Mouse (Mus musculus) midbrain, embryonic 15.5 days (tissue): ENCODE measurements at regions not wholly inside any gene's neighbourhood (a gene's known extent, or its start where the extent isn't known, plus 50 kb on each side); places are given as distances from the start of the nearest gene placed in this dataset.
A peak's percentile ranks its signal among the peaks of the same experiment; 100 is the strongest.

ENCODE experiments used
- ATAC-seq: fragments of 200-750 bp; cut with Nextera tagmentation; replicated peaks from 2 replicates; pipeline ENCODE4 v1.8.0; 2017; ENCODE audit warnings: moderate TSS enrichment
- H3K27ac ChIP-seq: fragments of 300-500 bp; sonication (generic); 2 replicates; pipeline ENCODE4 v1.5.1; 2015; ENCODE audit warnings: mild to moderate bottlenecking, inconsistent platforms
- H3K27me3 ChIP-seq: fragments of 300-500 bp; sonication (generic); replicated peaks from 2 replicates; pipeline ENCODE4 v1.6.1; 2015; ENCODE audit warnings: inconsistent platforms
- H3K36me3 ChIP-seq: fragments of 300-500 bp; sonication (generic); replicated peaks from 2 replicates; pipeline ENCODE4 v1.6.1; 2015; ENCODE audit warnings: inconsistent platforms
- H3K4me1 ChIP-seq: fragments of 300-500 bp; sonication (generic); 2 replicates; pipeline ENCODE4 v1.6.1; 2015; ENCODE audit warnings: inconsistent platforms
- H3K4me2 ChIP-seq: fragments of 300-500 bp; sonication (generic); 2 replicates; pipeline ENCODE4 v1.6.1; 2015; ENCODE audit warnings: inconsistent platforms, mild to moderate bottlenecking, moderate library complexity
- H3K4me3 ChIP-seq: fragments of 300-500 bp; sonication (generic); 2 replicates; pipeline ENCODE4 v1.5.1; 2015; ENCODE audit warnings: mild to moderate bottlenecking, inconsistent platforms
- H3K9ac ChIP-seq: fragments of 300-500 bp; sonication (generic); 2 replicates; pipeline ENCODE4 v1.6.1; 2015; ENCODE audit warnings: mild to moderate bottlenecking, inconsistent platforms
- H3K9me3 ChIP-seq: fragments of 300-500 bp; sonication (generic); 2 replicates; pipeline ENCODE4 v1.6.1; 2016; ENCODE audit warnings: inconsistent platforms
- WGBS: fragments of 180-500 bp; shearing (Covaris S2); methylation state at CpG from one replicate; pipeline ENCODE4 v1.1.7; 2015; ENCODE audit warnings: mixed read lengths; 5-methylcytosine and 5-hydroxymethylcytosine counted together

DNA sequence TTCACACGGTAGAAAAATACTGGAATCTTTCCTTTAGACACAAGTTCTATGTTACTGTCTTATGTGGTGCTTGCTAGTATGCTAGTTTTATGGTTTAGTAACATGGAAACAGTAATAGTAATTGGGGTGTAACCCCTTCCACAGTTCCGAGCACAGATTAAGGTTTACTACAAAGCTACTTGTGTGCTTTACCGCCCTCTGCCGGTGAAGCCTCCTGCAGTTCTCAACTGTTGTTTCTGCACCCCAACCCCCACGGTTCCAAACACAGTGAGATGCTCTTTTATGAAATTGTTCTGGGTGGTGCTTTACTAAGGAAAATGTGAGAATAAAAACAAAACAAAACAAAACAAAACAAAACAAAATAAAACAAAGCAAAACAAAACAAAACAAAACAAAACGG, 234.3 kb downstream of the Hace1 start:
- H3K4me1 ChIP-seq: peaks cover 8% of the 10 kb centered on the region
- WGBS: 55% methylated on average over 6 of the region's 6 CpGs

DNA sequence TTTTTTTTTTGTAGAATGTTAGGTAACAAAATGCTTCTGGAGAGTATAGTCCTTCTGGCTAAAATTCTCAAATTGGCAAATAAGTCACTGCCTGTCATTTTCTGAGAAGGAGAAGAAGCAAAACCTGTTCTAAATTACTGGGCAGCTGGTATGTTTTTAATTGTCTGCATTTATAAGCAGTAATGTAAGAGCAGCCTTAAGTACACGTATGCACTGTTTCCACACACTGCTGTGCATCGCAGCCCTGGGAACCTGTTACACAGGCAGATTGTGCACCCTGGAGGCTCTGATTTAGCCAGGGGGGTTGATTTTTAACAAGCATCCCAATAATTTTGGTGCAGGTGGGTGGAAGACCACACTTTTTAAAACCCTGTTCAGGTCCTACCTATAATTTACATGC, 236.2 kb downstream of the Hace1 start:
- Histone ChIP-seq H3K27ac (no peak overlapping the region), H3K27me3 (no peaks in the 10 kb centered on the region), H3K4me2 (no peak overlapping the region), H3K36me3 (no peaks in the 10 kb centered on the region), H3K9me3 (no peaks in the 10 kb centered on the region), H3K9ac (no peak overlapping the region), H3K4me3 (no peak overlapping the region), H3K4me1 (no peaks in the 10 kb centered on the region)
- ATAC-seq: no peak
- 69% methylated on average over 2 of the region's 2 CpGs for WGBS

More for the DNA sequence above, 234.3 kb downstream of the Hace1 start:
- Histone ChIP-seq H3K9ac (no peak overlapping the region), H3K9me3 (no peaks in the 10 kb centered on the region), H3K4me3 (no peak overlapping the region), H3K36me3 (no peaks in the 10 kb centered on the region), H3K27me3 (no peaks in the 10 kb centered on the region), H3K27ac (no peak overlapping the region), H3K4me2 (no peak overlapping the region)
- ATAC-seq: no peak

DNA sequence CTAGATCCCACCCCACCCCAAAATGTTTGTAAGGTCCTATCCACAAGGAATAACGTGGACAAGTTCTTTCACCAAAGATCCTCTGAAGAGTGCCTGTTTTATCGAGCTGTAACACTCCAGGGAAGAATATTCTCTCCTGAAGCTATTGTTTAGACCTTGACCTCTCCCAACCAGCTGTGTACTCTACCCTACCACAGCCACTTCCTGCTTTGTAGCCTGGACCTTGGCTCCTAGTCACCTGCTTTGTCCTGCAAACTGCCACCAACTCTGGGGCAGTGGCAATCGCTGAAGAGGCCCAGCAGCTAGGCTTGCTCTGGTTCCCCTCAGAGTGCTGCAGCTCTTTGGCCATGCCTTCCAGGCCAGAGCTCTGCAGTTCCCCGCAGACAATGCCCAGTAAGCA, 239.1 kb downstream of the Hace1 start:
- Histone ChIP-seq H3K4me2 (no peak overlapping the region), H3K27ac (no peak overlapping the region), H3K27me3 (no peaks in the 10 kb centered on the region), H3K4me1 (no peaks in the 10 kb centered on the region), H3K9me3 (no peaks in the 10 kb centered on the region), H3K36me3 (no peaks in the 10 kb centered on the region), H3K9ac (no peak overlapping the region), H3K4me3 (no peak overlapping the region)
- 90% methylated on average over 4 of the region's 4 CpGs for WGBS
- ATAC-seq: no peak

- 64% methylated on average over 8 of the region's 8 CpGs for WGBS
- no peak for ATAC-seq
- H3K4me1 ChIP-seq: no peaks in the 10 kb centered on the region
- H3K27ac ChIP-seq: no peak overlapping the region
- no peak overlapping the region for H3K4me3 ChIP-seq
- H3K27me3 ChIP-seq: no peaks in the 10 kb centered on the region
- H3K36me3 ChIP-seq: no peaks in the 10 kb centered on the region
- no peak overlapping the region for H3K9ac ChIP-seq
- H3K9me3 ChIP-seq: no peaks in the 10 kb centered on the region
- no peak overlapping the region for H3K4me2 ChIP-seq
These were observed 243.5 kb downstream of the Hace1 start for GRCm38 (mm10) chr10:45820986-45821655.

GRCm38 (mm10) chr10:45822251-45822650, 244.6 kb downstream of the Hace1 start:
- Histone ChIP-seq H3K27me3 (no peaks in the 10 kb centered on the region), H3K9me3 (no peaks in the 10 kb centered on the region), H3K27ac (no peak overlapping the region), H3K36me3 (no peaks in the 10 kb centered on the region), H3K9ac (no peak overlapping the region), H3K4me2 (no peak overlapping the region), H3K4me3 (no peak overlapping the region), H3K4me1 (no peaks in the 10 kb centered on the region)
- ATAC-seq: no peak
- WGBS: 75% methylated on average over 1 of the region's 1 CpGs

GRCm38 (mm10) chr10:45823612-45824011, 246.0 kb downstream of the Hace1 start:
- Histone ChIP-seq H3K27ac (no peak overlapping the region), H3K27me3 (no peaks in the 10 kb centered on the region), H3K9ac (no peak overlapping the region), H3K9me3 (no peaks in the 10 kb centered on the region), H3K4me1 (no peaks in the 10 kb centered on the region), H3K36me3 (no peaks in the 10 kb centered on the region), H3K4me3 (no peak overlapping the region), H3K4me2 (no peak overlapping the region)
- ATAC-seq: no peak
- WGBS: 74% methylated on average over 2 of the region's 2 CpGs

DNA sequence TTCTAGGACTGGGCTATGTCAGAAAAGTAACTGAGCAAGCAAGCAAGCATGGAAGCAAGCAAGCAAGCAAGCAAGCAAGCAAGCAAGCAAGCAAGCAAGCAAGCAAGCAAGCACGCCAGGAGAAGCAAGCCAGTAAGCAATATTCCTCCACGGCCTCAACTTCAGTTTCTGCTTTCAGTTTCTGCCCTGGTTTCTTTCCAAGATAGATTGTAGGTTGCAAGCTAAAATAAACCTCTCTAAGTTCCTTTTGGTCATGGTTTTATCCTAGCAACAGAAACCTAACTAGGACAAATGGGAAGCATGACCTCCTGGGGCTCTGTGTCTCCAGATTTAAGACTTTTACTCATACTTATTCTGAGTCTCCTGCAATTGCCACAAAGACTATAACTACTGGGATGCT, 271.0 kb downstream of the Hace1 start:
- 92% methylated on average over 2 of the region's 2 CpGs for WGBS
- Histone ChIP-seq H3K27ac (no peak overlapping the region), H3K9me3 (no peaks in the 10 kb centered on the region), H3K4me3 (no peak overlapping the region), H3K4me2 (no peak overlapping the region), H3K9ac (no peak overlapping the region), H3K36me3 (no peaks in the 10 kb centered on the region), H3K27me3 (no peaks in the 10 kb centered on the region), H3K4me1 (no peaks in the 10 kb centered on the region)
- no peak for ATAC-seq

DNA sequence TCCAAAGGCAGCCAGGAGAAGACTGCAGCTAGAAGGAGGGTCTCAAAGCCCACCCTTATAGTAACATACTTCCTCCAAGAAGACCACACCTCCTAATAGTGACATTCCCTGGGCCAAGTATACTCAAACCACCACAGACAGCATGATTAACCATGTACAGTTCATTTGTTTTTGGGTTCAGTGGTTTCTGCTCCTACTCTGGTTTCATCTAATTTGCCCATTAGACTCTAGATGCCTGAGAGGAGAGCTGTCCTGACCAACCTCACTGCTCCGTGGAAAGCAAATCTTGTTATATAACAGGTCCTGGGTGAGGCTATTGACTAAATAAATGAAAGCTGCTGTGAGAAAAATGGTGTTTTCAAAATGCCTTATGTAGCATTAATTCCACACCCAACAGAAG, 272.2 kb downstream of the Hace1 start:
- ATAC-seq: no peak
- Histone ChIP-seq H3K27me3 (no peaks in the 10 kb centered on the region), H3K9ac (no peak overlapping the region), H3K4me1 (no peaks in the 10 kb centered on the region), H3K4me2 (no peak overlapping the region), H3K9me3 (no peaks in the 10 kb centered on the region), H3K4me3 (no peak overlapping the region), H3K27ac (no peak overlapping the region), H3K36me3 (no peaks in the 10 kb centered on the region)
- WGBS: 83% methylated on average over 1 of the region's 1 CpGs

- H3K9me3 ChIP-seq: no peaks in the 10 kb centered on the region
- WGBS: 28% methylated on average over 6 of the region's 6 CpGs
- no peak overlapping the region for H3K4me2 ChIP-seq
- no peak overlapping the region for H3K4me3 ChIP-seq
- ATAC-seq: peak; percentile 71; the same call in 1 of the 2 replicates
- no peaks in the 10 kb centered on the region for H3K27me3 ChIP-seq
- no peaks in the 10 kb centered on the region for H3K36me3 ChIP-seq
- no peak overlapping the region for H3K9ac ChIP-seq
- no peaks in the 10 kb centered on the region for H3K4me1 ChIP-seq
- H3K27ac ChIP-seq: no peak overlapping the region
These were observed 273.0 kb downstream of the Hace1 start for GRCm38 (mm10) chr10:45850625-45851024.

GRCm38 (mm10) chr10:45852688-45853087, 275.1 kb downstream of the Hace1 start:
- no peaks in the 10 kb centered on the region for H3K9me3 ChIP-seq
- H3K9ac ChIP-seq: no peak overlapping the region
- H3K4me1 ChIP-seq: no peaks in the 10 kb centered on the region
- no peak overlapping the region for H3K4me2 ChIP-seq
- 59% methylated on average over 5 of the region's 5 CpGs for WGBS
- H3K27me3 ChIP-seq: no peaks in the 10 kb centered on the region
- H3K36me3 ChIP-seq: no peaks in the 10 kb centered on the region
- no peak overlapping the region for H3K27ac ChIP-seq
- ATAC-seq: no peak
- H3K4me3 ChIP-seq: no peak overlapping the region

DNA sequence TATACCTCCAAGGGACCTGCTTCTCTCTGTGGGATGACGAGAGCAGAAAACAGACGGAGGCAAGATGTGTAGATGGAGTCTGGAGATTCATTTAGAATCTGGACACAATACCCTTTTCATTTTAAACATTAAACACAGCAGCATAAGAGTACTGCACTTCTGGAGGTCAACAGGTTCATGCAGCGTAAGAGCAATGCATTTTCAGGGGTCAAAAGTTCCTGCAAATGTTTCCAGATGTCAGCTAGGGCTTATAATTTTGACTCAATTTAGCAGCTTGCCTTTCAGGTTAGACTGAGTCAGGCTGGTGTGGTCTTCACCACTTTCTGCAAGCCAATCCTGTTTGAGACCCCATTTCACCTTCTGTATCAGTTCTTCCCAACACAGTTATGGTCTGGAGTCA, 277.9 kb downstream of the Hace1 start:
- no peak for ATAC-seq
- H3K27me3 ChIP-seq: no peaks in the 10 kb centered on the region
- no peak overlapping the region for H3K27ac ChIP-seq
- H3K9ac ChIP-seq: no peak overlapping the region
- H3K9me3 ChIP-seq: no peaks in the 10 kb centered on the region
- no peak overlapping the region for H3K4me3 ChIP-seq
- H3K36me3 ChIP-seq: no peaks in the 10 kb centered on the region
- no peaks in the 10 kb centered on the region for H3K4me1 ChIP-seq
- no peak overlapping the region for H3K4me2 ChIP-seq
- WGBS: 80% methylated on average over 3 of the region's 3 CpGs

DNA sequence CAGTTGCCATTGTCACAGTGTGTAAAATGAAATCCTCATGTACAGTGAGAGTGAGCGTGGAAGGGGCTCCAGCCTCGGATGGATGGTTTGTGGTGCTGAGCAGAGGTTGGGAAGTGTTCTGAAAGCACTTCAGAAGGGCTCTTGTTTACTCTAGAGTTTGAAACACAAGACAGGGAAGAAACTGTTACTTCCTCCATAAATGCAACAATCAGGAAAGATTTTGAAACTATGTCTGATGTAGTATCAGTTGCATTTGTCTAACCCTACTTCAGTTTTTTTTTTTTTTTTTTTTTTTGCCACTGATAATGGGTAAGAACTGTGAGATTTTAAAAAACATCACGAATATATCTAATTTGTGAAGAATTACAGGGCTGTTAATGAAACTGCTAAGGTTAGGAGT, 281.5 kb downstream of the Hace1 start:
- Histone ChIP-seq H3K4me1 (no peaks in the 10 kb centered on the region), H3K27me3 (no peaks in the 10 kb centered on the region), H3K9me3 (no peaks in the 10 kb centered on the region), H3K4me2 (no peak overlapping the region), H3K27ac (no peak overlapping the region), H3K9ac (no peak overlapping the region), H3K4me3 (no peak overlapping the region), H3K36me3 (no peaks in the 10 kb centered on the region)
- 68% methylated on average over 3 of the region's 3 CpGs for WGBS
- ATAC-seq: no peak

GRCm38 (mm10) chr10:45859909-45860308, 282.3 kb downstream of the Hace1 start:
- Histone ChIP-seq H3K9me3 (no peaks in the 10 kb centered on the region), H3K36me3 (no peaks in the 10 kb centered on the region), H3K4me3 (no peak overlapping the region), H3K9ac (no peak overlapping the region), H3K4me1 (no peaks in the 10 kb centered on the region), H3K27me3 (no peaks in the 10 kb centered on the region), H3K4me2 (no peak overlapping the region), H3K27ac (0 out of 2 replicates have a peak overlapping the region, but pooled peaks have one; percentile 23)
- 47% methylated on average over 4 of the region's 4 CpGs for WGBS
- no peak for ATAC-seq
